Mouse (Mus musculus): ENCODE measurements around the gene Rmnd1. TPM values are rescaled to one million over a fixed set of nuclear protein-coding genes. Genes with fewer than 3 reads are reported as not detected.

Rmnd1 gene
- total RNA-seq, 2 experiments from 2014 or later = 65.8 to 66.0 TPM

Other genes with a start within 250 kb of the Rmnd1 start
- gene Akap12, start 166.0 kb downstream of the Rmnd1 start, total RNA-seq (2021) = 10 to 100 TPM; 21.0 to 25.9 TPM
- 1 to 10 TPM; 5.5 to 6.0 TPM for gene Zbtb2, start 44.3 kb downstream of the Rmnd1 start, total RNA-seq (2021)
- gene Armt1, start 79 bp upstream of the Rmnd1 start, total RNA-seq (2021) = 10 to 100 TPM in 1 of 2 experiments, 1 to 10 TPM in 1; 8.8 to 10.1 TPM
- under 1 TPM; 0.21 to 0.62 TPM for gene Ccdc170, start 50.1 kb upstream of the Rmnd1 start, total RNA-seq (2021)
- 1 to 10 TPM; 1.6 to 2.6 TPM for gene Esr1, start 179.2 kb upstream of the Rmnd1 start, total RNA-seq (2021)

Measured in heart, adult 18-20 months (tissue).